8 mouse cellular contexts compared by ENCODE assay signal in the genomic region with DNA sequence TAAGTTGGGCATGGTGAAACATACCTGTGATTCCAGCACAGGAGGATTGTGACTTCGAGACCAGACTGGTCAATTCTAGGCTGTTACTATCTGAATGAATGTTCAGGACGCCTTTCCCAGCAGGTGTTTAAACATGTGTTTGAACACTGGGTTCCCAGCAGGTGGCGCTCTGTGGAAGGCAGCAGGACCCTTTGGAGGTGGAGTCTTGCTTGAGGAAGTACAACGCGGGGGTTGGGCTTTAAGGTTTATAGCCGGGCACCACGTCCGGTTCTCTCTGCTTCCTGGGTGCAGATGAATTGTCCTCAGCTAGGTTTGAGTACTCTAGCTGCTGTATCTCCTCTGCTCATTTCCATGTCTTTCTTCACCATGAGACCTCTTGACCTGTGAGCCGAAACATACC.
DNase-seq lines count a peak whose midpoint lies in the region; ATAC-seq and TF ChIP-seq lines count a peak whose summit lies in the region.

No protein-coding gene starts in this region.

- H3K4me3 ChIP-seq in MEL (ENCODE audit: control insufficient read depth in 1 of 2, insufficient read depth in 1 of 2, low read depth in 2 of 2, low read length in 2 of 2) = no peak overlapping the region
- H3K4me3 ChIP-seq in liver, embryonic 12.5 days = no peak overlapping the region

- no peak for TF ChIP-seq POLR2A in MEL (IDR thresholded peaks at IDR 0.05; ENCODE audit: control insufficient read depth in 1 of 2, insufficient read depth in 1 of 2, low read depth in 1 of 2, low read length in 2 of 2, poor library complexity in 1 of 2)

- peak; percentile 36 to 48 for DNase-seq in kidney, postnatal 4 days
- DNase-seq in kidney, adult 9 months = no peak
- peak; percentile 8 for DNase-seq in MEL (ENCODE audit: low read depth, low spot score)
- peak; percentile 46 for DNase-seq in brain, adult 2 months (ENCODE audit: low read depth, low spot score)
- no peak for DNase-seq in layer of hippocampus, adult 9-10 months (ENCODE audit: low spot score)
- no peak for DNase-seq in spleen, adult 12 weeks (ENCODE audit: low spot score)
- no peak for DNase-seq in heart, adult 8-10 months (ENCODE audit: low spot score)

- 0 out of 2 replicates have a peak, but pooled peaks have one; percentile 47 for ATAC-seq in liver, embryonic 12.5 days

- no peak for TF ChIP-seq EP300 in MEL (IDR thresholded peaks at IDR 0.05; ENCODE audit: low read depth in 1 of 2, low read length in 2 of 2)

- no peak overlapping the region for H3K9ac ChIP-seq in MEL (ENCODE audit: control insufficient read depth, low read depth, low read length, poor library complexity, severe bottlenecking)
- H3K9ac ChIP-seq in liver, embryonic 12.5 days = no peak overlapping the region

- no peaks in the 10 kb centered on the region for H3K79me2 ChIP-seq in MEL (ENCODE audit: control insufficient read depth, insufficient read depth, low read length, poor library complexity)

- H3K27ac ChIP-seq in MEL (ENCODE audit: control insufficient read depth, low read depth, low read length) = no peak overlapping the region
- no peak overlapping the region for H3K27ac ChIP-seq in liver, embryonic 12.5 days

- TF ChIP-seq CTCF in MEL (IDR thresholded peaks at IDR 0.05 in 2 of 3, conservative IDR thresholded peaks at IDR 0.05 in 1 of 3; ENCODE audit: control insufficient read depth in 1 of 3, insufficient read depth in 1 of 3, low read depth in 2 of 3, low read length in 3 of 3, poor library complexity in 1 of 3, severe bottlenecking in 1 of 3) = peak in 2 of 3 experiments; percentile 6 to 40; a peak in 2 of 6 replicates

- no peaks in the 10 kb centered on the region for H3K9me3 ChIP-seq in MEL (replicated peaks; ENCODE audit: insufficient read depth, low read length)
- H3K9me3 ChIP-seq in liver, embryonic 12.5 days (replicated peaks) = no peaks in the 10 kb centered on the region

- TF ChIP-seq RAD21 in MEL (IDR thresholded peaks at IDR 0.05; ENCODE audit: low read depth, low read length) = no peak

- no peaks in the 10 kb centered on the region for H3K36me3 ChIP-seq in MEL (ENCODE audit: control insufficient read depth in 1 of 2, insufficient read depth in 2 of 2, low read length in 2 of 2)
- no peaks in the 10 kb centered on the region for H3K36me3 ChIP-seq in liver, embryonic 12.5 days

- no peaks in the 10 kb centered on the region for H3K4me1 ChIP-seq in MEL (ENCODE audit: control insufficient read depth in 1 of 2, insufficient read depth in 2 of 2, low read length in 2 of 2)
- H3K4me1 ChIP-seq in liver, embryonic 12.5 days = no peaks in the 10 kb centered on the region

- H3K4me2 ChIP-seq in liver, embryonic 12.5 days = no peak overlapping the region

- no peaks in the 10 kb centered on the region for H3K27me3 ChIP-seq in MEL (ENCODE audit: control insufficient read depth in 1 of 2, insufficient read depth in 2 of 2, low read length in 2 of 2)
- no peaks in the 10 kb centered on the region for H3K27me3 ChIP-seq in liver, embryonic 12.5 days (replicated peaks)

- WGBS in liver, embryonic 12.5 days (ENCODE audit: insufficient replicate concordance) = 42% methylated on average over 9 of the region's 9 CpGs

TF ChIP-seq in MEL, 35 proteins besides CTCF, POLR2A, EP300 and RAD21:
- TF ChIP-seq CHD2 (IDR thresholded peaks at IDR 0.05; ENCODE audit: low read length) = no peak

Comparison
In these comparisons a context has a peak if more than half of its experiments do, and no peak if none do; other contexts are left out.
1. DNase-seq: peak in kidney, postnatal 4 days (2 of 2), MEL (single experiment) and brain, adult 2 months (single experiment); none in kidney, adult 9 months (single experiment), layer of hippocampus, adult 9-10 months (single experiment), spleen, adult 12 weeks (single experiment) and heart, adult 8-10 months (single experiment).